Mouse (Mus musculus) adrenal gland, adult 8-10 months (tissue): ENCODE results near the gene Isoc2a. TPM values are rescaled to one million over a fixed set of nuclear protein-coding genes. Genes with fewer than 3 reads are reported as not detected.
"Not testable (repeated sequence)": the region's sequence is repeated elsewhere in the genome, so short reads cannot be mapped to it uniquely, and the experiment has no call there.

Source experiments
- DNase-seq: peaks from one replicate; pipeline ENCODE4 v3.0.0; 2022
- total RNA-seq, 4 experiments: library from RNA; stranded (reverse); gene quantifications; 2 replicates each; pipeline ENCODE4 v1.2.4; 2022

Isoc2a gene
- total RNA-seq, 4 experiments from 2014 or later, result 21.8 to 38.6 (median 30.3) TPM

DNA sequence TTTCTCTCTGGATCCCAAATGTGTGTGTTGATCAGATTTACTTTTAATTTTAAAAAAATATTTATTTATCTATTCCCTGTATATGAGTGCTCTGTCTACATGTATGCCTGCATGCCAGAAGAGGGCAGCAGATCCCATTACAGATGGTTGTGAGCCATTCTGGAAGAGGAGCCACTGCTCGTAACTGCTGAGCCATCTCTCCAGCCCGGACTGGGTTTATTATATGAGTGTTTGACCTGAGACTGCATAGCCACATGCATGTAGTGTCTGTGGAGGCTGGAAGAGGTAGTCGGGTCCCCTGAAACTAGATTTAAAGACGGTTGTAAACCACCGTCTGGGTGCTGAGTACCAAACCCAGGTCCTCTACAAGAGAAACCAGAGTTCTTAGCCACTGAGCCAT, 11.9 kb upstream of the Isoc2a start:
- DNase-seq, result no peak

DNA sequence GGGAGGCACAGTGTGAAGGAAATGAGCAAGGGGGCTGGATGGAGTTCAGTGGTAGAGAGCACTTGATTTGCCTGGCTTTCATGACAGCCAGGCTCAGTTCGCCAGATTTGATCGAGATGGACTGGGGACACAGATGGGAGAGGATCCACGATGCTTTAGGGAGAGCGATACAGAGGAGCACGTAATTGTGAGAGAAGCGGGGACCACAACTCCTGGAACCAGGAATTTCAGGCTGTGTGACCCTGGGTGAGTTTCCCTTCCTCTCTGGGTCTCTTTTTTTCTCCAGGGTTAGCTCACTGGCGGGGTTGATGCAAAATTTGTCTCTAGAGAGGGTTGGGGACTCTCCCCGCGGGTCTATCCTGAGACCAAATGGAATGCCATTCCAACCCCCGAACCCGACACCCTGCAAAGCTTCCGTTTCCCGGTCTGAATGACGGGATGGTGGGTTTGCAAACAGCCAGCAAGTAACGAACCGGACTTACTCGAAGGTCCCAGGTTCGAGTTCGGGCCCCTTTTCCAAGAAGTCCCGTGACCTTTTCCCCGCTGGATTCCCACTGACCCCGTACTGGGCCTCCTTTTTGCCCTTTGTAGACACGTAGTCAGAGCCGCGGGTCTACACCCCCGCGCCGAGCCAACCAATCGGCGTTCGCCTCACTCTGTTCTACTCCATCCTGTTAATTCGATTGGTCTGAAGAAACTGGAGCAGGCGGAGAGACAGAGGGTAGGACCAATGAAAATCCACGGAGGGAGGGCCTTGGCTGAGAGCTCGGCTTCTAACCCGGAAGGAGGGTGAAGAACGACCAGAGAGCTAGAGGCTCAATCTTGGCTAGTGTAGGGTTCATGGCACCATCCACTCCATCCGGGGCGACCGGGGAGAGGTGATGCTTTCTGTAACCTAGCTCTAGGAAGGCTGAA, 11.1 kb upstream of the Isoc2a start:
- DNase-seq, result peak; percentile 97

DNA sequence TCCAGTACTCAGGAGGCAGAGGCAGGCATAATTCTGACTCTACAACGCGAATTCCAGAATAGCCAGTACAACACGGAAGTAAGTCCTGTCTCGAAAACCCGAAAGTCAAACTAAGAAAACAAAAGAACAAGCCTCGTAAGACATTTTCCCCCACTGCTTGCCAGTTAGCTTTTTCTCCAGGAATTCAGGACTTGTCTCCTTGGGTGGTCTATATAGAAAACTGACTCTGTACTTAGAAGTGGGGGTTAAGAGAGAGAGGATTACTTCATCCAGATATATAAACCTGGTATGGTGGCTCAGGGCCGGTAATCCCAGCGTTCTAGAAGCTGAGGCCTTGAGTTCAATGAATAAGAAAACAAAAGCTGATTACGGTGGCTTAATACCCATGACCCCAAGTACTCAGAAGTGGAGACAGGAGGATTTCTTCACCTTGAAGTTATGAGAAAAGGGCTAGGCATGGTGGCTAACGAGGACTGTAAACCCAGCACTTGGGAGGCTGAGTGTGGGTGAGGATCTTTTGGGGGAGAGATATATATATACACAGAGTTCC, 10.2 kb upstream of the Isoc2a start:
- no peak for DNase-seq

DNA sequence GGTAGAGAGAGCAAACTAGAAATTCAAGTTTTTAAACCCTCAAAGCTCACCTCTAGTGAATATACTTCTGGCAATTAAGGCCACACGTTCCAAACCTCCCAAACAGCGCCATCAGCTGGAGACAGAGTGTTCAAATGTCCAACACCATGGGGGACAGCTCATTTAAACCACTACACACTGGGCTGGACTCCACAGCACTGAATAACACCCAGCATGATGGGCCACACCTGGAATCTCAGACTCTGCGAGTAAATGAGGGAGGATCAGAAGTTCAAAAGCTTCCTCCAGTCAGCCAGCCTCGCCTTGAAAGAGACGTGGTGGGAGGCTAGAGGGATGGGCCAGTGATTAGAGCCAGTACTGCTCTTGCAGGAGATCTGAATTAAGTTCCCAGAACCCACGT, 6.8 kb upstream of the Isoc2a start, which contains the start of gene Isoc2b:
Gene Isoc2b (minus strand): TSS at position 126 of the 400 bp plus-strand sequence.
- DNase-seq, result no peak

DNA sequence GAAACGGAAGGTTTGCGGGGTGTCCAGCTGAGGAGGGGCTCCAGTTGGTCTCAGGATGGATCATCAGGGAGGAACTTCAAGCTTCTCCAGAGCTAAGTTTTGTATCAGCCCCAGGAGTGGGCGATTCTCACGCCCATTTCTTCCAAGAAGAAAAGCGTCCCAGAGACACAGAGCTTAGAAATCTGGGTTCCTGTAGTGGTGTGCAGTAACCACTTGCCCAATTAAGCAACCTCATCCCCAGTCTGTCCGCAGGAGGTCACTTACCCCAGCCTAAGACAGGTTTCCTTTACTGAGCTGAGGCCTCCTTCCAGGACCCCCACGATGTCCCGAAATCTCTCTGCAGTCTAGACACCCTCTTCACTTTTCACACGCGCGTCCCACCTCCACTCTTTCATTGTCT, 273 bp downstream of the Isoc2a start:
- DNase-seq, result no peak

DNA sequence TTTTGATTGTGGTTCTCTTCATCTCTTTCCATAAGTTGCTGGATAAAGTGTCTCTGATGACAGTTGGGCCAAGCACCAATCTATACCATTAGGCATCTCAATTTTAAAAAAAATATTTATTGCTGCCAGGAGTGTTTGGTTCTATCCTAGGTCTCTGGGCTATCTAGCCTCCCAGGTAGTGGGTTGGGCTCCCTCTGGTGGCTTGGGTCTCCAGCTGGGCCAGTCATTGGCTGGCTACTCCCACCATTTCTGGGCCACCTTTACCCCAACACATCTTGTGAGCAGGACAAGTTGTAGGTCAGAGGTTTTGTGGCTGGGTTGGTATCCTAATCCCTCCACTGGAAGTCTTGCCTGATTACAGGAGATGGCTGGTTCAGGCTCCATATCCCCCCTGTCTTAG, 1.2 kb downstream of the Isoc2a start:
- DNase-seq, result no peak

DNA sequence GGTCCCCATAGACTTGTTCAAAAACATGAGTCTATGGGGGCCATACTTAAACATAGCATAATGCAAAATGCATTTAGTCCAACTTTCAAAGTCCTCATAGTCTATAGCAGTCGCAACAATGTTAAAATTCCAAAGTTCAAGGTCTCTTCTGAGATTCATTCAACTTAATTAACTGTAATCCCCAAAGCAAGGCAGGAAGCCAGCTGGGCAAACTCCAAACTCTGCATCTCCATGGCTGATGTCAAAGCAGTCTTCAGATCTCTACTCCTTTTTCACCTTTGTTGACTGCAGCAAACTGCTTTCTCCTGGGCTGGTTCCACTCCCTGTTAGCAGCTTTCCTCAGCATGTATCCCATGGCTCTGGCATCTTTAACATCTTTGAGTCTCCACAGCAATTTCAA, 2.1 kb downstream of the Isoc2a start:
- DNase-seq, result not testable (repeated sequence)

DNA sequence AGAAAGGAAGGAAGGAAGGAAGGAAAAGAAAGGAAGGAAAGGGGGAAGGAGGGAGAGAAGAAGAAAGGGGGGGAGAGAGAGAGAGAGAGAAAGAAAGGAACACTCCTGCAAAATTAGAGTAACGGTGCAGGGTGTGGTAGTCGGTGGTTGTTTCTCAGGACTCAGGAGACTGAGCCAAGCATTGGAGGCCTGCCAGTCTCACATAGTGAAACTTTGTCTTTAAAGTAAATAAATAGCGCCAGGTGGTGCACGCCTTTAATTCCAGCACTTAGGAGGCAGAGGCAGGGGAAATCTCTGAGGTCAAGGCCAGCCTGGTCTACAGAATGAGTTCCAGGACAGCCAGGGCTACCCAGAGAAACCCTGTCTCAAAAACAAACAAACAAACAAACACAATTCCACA, 9.7 kb downstream of the Isoc2a start:
- DNase-seq, result no peak

DNA sequence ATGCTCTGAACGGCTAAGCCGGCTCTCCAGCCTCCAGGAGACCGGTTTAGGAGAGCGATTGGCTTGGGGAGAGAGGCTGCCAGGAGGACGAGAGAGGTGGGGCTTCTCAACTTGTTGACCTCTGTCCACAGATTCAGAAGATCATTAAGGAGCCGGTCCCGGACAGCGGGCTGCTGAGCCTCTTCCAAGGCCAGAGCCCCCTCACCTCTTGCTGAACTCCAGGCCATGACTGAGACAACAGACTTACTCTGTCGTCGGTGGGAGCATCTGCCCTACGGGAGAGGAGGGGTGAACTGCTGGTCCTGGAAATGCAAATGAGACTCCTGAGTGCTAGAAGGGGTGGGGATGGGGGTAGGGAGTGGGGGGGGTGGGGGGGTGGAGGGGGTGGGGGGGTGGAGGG, 18.2 kb downstream of the Isoc2a start:
- no peak for DNase-seq

DNA sequence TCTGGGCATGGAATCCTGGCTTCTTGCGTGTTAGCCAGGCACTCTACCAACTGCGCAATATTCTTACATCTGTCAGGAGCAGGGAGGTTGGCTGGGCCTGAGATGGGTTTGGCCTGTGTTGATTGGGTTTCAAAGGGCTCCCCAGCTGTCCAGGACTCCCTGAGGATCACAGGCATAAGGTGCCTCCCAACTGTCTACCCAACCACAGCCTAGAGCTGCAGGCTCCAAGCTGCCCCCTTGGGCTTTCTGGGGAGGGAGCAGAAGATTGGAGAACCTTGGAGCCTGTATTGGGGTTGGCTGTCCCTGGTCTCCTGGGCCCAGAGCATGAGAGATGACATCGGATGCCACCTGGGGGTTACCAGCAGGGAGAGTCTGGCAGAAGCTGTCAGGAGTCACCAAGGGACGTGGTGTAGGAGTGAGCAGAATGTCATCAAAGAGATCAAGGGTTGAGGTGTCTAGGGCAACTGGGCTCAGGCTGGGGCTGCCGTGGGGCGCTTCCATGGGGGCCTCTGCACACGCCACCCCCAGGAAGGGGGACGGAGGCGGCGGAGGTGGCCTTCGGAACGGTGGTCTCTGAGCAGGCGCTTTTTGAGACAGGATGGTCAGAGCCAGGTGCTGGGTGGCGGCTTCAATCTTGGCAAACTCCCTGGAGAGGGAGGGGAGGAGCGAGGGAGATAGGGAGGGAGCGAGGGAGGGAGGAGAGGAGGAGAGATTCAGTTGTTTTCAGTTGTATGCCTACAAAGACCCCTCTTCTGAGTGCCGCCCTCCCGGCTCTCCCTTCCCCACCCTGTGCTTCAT, 22.1 kb downstream of the Isoc2a start:
- DNase-seq, result no peak

DNA sequence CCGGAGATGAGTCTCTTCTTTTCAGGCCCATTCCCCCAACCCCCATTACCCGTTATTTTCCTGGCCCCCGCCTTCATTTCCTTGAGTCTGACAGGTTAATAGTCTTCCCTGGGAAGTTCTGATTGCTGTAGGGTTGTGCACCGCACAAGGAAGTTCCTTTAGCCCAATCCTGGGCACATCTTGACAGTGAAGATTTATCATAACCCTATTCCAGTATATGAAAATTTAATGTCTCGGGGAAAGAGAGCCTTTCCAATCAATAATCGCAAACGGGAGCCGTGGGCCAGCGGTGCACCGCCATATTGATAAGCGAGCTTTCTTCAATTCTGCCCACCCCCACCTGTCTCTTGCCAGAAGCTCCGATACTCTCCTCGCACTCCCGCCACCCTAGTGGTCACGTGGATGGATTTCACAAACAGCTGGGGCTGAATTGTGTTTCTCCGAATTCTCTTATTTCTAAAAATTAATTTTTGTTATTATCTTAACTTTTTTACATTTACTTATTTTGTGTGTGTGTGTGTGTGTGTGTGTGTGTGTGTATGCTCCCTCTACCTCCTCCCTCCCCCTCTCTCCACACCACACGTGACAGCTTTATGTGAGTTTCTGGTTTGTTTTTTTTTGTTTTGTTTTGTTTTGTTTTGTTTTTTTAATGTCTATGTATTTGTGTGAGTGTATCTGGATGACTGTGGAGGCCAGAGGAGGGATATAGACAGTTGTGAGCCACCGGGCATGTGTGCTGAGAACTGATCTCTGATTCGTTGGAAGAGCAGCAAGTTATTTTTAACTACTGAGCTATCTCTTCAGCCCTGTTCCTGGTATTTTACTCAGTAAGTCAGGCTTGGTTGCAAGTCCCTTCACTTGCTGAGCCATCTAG, 22.9 kb downstream of the Isoc2a start:
- no peak for DNase-seq

DNA sequence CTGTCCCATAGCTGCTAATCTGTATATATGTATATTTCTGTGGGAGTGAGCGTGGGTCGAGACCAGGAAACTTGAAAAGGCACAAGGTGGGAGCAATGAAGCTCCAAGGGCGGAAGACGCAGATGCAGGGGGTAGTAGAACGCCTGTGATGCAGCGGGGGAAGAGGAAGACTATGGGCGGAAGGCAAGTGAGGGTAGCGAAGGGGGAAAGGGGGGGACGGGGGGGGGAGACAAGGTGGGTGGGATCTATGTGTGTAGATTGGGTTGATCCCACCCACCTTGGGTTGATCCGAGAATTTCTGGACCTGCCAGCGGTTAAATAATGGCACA, 23.5 kb downstream of the Isoc2a start:
- DNase-seq, result no peak

DNA sequence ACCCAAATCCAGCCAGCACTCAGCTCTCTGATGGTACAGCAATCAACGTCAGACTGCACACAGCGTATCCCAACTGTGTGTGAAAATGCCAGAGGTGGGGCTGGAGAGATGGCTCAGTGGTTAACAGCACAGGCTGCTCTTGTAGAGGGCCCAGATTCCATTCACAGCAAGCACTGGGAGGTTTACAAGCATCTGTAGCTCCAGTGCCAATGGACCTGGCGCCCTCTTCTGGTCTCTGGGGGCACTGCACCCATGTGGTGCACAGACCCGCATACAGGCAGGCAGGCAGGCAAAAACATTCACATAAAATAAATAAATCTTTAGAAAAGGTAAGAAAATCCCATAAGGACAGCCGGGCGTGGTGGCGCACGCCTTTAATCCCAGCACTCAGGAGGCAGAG, 24.2 kb downstream of the Isoc2a start:
- no peak for DNase-seq

DNA sequence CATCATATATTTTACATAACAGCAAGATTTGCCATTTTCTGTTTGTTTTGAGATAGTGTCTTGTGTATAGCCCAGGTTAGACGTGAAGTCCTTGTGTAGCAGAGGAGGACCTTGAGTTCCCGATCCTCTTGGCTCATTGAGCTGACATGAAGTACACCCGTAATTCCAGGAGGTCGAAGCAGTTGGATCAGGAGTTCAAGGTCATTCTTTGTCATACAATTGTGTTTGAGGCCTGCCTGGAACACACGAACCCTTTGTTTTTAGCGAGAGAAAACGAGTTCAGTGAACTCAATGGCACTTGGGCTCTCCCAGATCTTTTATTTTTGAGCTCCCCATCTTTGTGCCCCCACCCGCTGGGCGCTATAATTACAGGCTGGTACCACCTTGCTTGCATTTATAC, 25.5 kb downstream of the Isoc2a start:
- no peak for DNase-seq

DNA sequence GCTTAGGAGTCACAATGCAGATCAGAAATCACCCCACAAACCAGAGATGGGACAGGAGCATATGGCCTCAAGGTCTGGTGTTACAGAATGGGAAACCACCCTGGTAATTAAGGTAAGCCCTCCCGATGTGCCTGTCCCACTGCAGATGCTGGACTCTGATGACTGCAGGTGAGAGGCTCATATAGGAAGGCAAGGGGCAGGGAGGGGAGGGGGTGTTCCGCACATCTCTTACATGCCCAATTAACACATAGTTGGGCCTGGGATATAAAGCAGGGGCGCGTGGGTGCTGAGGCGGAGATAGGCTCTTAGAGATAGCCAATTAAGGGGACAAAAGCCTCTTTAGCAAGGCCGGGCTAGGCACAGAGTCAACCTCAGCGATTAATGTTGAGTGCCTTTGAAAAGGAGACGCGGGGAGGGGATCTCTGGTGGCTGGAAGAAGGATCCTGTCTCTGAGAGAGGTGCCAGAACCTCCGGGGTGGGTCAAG, 29.6 kb downstream of the Isoc2a start, which contains the start of gene Gm36210:
Gene Gm36210 (minus strand): TSS at position 51 of the 485 bp plus-strand sequence.
- DNase-seq, result no peak

DNA sequence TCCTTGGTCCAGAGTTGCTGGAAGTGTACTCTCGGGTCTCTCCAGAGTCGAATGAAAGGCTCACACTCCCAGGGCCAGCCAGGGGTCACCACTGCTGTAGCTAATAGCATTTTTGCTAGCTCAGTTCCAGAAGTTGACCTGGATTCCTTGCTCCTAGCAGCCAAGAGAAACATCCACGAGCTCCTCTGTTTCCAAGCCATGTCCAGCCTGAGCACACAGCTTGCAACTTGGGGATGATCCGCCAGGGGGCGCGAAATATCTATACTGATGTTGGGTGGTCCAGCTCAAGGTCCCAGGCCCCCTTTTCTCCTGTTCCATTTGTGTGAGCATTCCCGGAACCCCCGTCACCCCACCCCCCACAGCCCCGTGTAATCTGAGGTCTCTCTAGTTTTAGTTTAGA, 34.6 kb downstream of the Isoc2a start:
- no peak for DNase-seq

DNA sequence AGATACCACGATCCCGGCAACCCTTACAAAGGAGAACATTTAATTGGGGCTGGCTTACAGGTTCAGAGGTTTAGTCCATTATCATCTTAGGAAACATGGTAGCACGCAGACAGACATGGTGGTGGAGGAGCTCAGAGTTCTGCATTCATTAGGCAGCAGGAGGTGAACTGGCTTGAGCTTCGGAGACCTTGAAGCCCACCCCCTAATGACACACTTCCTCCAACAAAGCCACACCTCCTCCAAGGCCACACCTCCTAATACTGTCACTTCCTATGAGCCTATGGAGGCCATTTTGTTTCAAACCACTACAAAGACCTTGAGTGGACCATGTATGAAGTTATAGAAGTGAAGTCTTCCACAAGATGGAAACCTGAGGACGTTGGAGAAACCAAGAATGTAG, 35.3 kb downstream of the Isoc2a start:
- DNase-seq, result no peak

DNA sequence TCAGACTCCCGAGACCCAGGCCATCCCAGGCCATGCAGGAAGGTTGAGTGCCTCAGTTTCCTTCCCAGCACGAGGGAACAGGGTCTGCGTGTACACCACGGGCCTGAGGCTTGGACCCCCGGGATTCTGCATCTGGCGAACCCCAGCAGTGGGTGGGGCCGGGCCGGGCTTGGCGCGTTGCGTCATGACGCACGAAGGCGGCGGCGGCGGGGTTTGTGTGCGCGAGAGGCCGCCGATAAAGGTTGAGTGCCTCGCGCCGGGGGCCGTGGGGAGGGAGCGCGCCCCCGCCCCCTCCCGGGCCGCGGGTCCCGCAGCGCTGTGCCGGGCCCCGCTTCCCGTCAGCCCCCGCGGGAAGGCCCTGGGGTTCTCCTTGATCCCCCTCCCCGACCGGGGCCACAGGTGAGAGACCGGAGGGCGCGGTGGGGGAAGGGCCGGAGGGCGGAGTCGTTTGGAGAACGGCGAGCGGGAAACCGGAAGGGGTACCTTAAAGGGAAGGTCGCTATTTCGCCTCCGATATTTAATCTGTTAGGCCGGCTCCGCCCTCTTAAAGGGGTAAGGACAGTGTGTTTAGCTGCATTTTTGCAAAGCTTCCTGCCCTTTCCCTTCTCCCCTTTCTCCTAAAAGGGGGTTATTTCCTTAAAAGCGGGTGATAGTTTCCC, 38.2 kb downstream of the Isoc2a start, which contains the start of gene Zfp628:
Gene Zfp628 (plus strand): TSS at position 211 of the 659 bp plus-strand sequence.
- DNase-seq, result peak; percentile 87

DNA sequence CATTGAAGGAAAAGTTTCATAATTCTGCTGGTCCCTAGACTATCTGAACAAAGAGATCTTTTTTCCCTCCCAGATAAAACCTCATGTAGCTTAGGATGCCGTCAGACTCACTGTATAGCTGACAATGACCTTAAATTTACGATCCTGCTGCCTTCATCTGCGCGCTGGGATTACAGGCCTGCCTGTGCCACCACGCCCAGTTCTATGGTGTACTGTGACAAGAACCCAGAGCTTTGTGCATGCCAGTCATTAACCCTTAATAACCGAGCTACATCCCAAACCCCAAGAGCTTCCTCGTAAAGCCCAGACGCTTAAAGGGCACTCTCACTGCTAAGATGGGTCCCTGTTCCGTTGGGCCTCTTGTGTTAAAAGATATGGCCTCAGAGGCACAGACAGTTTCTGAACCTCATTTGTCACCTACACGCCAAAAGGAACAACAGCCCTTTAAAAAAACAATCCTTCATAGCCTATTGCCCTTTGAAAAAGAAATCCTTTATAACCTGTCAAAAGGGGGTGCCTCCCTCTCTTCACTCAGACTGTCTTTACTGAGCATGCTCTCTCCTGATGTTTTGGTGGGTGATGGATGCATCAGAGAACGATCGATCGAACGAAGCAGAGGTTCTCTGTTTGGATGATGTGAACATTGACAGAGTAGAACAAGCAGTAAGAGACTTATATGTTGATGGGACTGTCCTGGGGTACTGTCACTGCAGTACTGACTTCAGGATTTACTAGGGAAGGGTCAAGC, 38.9 kb downstream of the Isoc2a start:
- no peak for DNase-seq

DNA sequence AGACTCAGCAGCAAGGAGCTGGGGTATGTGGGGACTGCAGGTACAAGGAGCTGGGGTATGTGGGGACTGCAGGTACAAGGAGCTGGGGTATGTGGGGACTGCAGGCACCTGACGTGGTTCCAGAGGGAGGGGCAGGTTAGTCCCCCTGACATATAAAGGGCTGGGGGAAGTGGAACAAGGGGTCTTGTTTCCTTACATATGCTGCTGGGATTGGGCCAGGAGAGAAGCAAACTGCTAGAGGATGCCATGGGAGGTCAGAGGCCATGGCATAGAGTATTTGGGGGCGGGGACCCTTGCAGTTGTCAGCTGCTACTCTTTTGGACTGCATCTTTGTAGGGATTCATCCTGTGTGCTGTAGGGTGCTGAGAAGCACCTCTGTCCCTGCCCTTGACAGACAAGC, 40.5 kb downstream of the Isoc2a start:
- no peak for DNase-seq

DNA sequence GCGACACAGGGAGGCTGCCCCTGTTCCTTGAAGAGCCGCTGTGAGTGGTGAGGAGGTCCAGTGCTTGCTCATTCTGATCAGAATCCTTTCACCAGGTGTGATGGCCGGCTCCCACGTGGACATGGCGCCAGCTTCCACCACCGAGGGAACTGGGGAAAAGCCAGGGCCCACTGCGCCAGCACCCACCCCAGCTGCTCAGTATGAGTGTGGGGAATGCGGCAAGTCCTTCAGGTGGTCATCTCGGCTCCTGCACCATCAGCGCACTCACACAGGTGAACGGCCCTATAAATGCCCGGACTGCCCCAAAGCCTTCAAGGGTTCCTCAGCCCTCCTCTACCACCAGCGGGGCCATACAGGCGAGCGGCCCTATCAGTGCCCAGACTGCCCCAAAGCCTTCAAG, 41.7 kb downstream of the Isoc2a start:
- no peak for DNase-seq
